Mouse (Mus musculus) granulocyte monocyte progenitor cell, adult 5-6 weeks (primary cell): ENCODE data around the gene Tns1. TPM values are rescaled to one million over a fixed set of nuclear protein-coding genes. Genes with fewer than 3 reads are reported as not detected.

Source experiments
- total RNA-seq, 2 experiments: library from RNA; stranded (forward) in 1 of 2; stranded (reverse) in 1 of 2; fragments of 200-712, 200-1000 nt in 1 of 2; fragments of >200 nt in 1 of 2; fragmentation: Nextera tagmentation in 1 of 2; gene quantifications; 2 replicates each; pipeline ENCODE4 v1.2.3; 2014 to 2017

Tns1 gene
- total RNA-seq, 2 experiments from 2014 or later, result 3.0 to 29.0 TPM

Other genes starting within 250 kb of the Tns1 start
- 1.4 and 2.0 TPM in 2 replicates for gene Rufy4, start 1.1 kb upstream of the Tns1 start, total RNA-seq (2014; fragmentation: Nextera tagmentation)
- gene Rufy4, start 1.1 kb upstream of the Tns1 start, total RNA-seq (2017), result 0.30 TPM in 1 of 2 replicates, not detected in the other
- 7.9 and 8.7 TPM in 2 replicates for gene Cxcr2, start 29.5 kb upstream of the Tns1 start, total RNA-seq (2014; fragmentation: Nextera tagmentation)
- 9.4 and 10.3 TPM in 2 replicates for gene Cxcr2, start 29.5 kb upstream of the Tns1 start, total RNA-seq (2017)
- gene Cxcr1, start 70.2 kb upstream of the Tns1 start, total RNA-seq (2014; fragmentation: Nextera tagmentation), result not detected in 2 replicates
- gene Cxcr1, start 70.2 kb upstream of the Tns1 start, total RNA-seq (2017), result not detected in 2 replicates
- 573 and 588 TPM in 2 replicates for gene Arpc2, start 111.6 kb upstream of the Tns1 start, total RNA-seq (2014; fragmentation: Nextera tagmentation)
- 434 and 584 TPM in 2 replicates for gene Arpc2, start 111.6 kb upstream of the Tns1 start, total RNA-seq (2017)
- gene Gpbar1, start 154.1 kb upstream of the Tns1 start, total RNA-seq (2014; fragmentation: Nextera tagmentation), result not detected in 2 replicates
- not detected in 2 replicates for gene Gpbar1, start 154.1 kb upstream of the Tns1 start, total RNA-seq (2017)
- gene Aamp, start 160.3 kb upstream of the Tns1 start, total RNA-seq (2014; fragmentation: Nextera tagmentation), result 100 and 106 TPM in 2 replicates
- gene Aamp, start 160.3 kb upstream of the Tns1 start, total RNA-seq (2017), result 98.8 and 140 TPM in 2 replicates
- gene Pnkd, start 160.5 kb upstream of the Tns1 start, total RNA-seq (2014; fragmentation: Nextera tagmentation), result 28.7 and 49.8 TPM in 2 replicates
- gene Pnkd, start 160.5 kb upstream of the Tns1 start, total RNA-seq (2017), result 9.0 and 14.1 TPM in 2 replicates
- 21.9 and 24.6 TPM in 2 replicates for gene Tmbim1, start 181.2 kb upstream of the Tns1 start, total RNA-seq (2014; fragmentation: Nextera tagmentation)
- 13.8 and 15.0 TPM in 2 replicates for gene Tmbim1, start 181.2 kb upstream of the Tns1 start, total RNA-seq (2017)
- gene Catip, start 237.7 kb upstream of the Tns1 start, total RNA-seq (2014; fragmentation: Nextera tagmentation), result 1.9 TPM in 1 of 2 replicates, not detected in the other
- gene Catip, start 237.7 kb upstream of the Tns1 start, total RNA-seq (2017), result not detected in 2 replicates